Mouse (Mus musculus): ENCODE measurements around the gene Scn3a. TPM values are rescaled to one million over a fixed set of nuclear protein-coding genes. Genes with fewer than 3 reads are reported as not detected.

Gene Scn3a
- polyA plus RNA-seq, 1 experiment = 0.35 TPM

GRCm38 (mm10) chr2:65547341-65547740 lies 20.1 kb downstream of the Scn3a start:
- Histone ChIP-seq H3K4me1 (ENCODE audit: control insufficient read depth, insufficient read depth, insufficient read length) (peaks cover 2% of the 10 kb centered on the region; the same call in 1 of the 2 replicates), H3K27ac (ENCODE audit: insufficient read depth, low read length) (no peak overlapping the region), H3K4me3 (ENCODE audit: extremely low read depth, insufficient read depth, insufficient read length) (no peak overlapping the region), H3K36me3 (ENCODE audit: control insufficient read depth, insufficient read depth, low read length) (no peaks in the 10 kb centered on the region), H3K27me3 (ENCODE audit: control insufficient read depth, insufficient read depth, low read length) (no peaks in the 10 kb centered on the region)
- 64% methylated on average over 4 of the region's 4 CpGs for WGBS
- no peak for TF ChIP-seq POLR2A (IDR thresholded peaks at IDR 0.05; ENCODE audit: low read depth, low read length)
- no peak for TF ChIP-seq CTCF (IDR thresholded peaks at IDR 0.05; ENCODE audit: extremely low read depth, insufficient read depth, insufficient read length, insufficient replicate concordance)
- DNase-seq (ENCODE audit: low read depth in 1 of 2, low spot score in 2 of 2) = no peak

- Histone ChIP-seq H3K36me3 (ENCODE audit: control insufficient read depth, insufficient read depth, low read length) (no peaks in the 10 kb centered on the region), H3K27me3 (ENCODE audit: control insufficient read depth, insufficient read depth, low read length) (no peaks in the 10 kb centered on the region), H3K4me1 (ENCODE audit: control insufficient read depth, insufficient read depth, insufficient read length) (no peaks in the 10 kb centered on the region), H3K4me3 (ENCODE audit: extremely low read depth, insufficient read depth, insufficient read length) (no peak overlapping the region), H3K27ac (ENCODE audit: insufficient read depth, low read length) (no peak overlapping the region)
- no peak for TF ChIP-seq POLR2A (IDR thresholded peaks at IDR 0.05; ENCODE audit: low read depth, low read length)
- TF ChIP-seq CTCF (IDR thresholded peaks at IDR 0.05; ENCODE audit: extremely low read depth, insufficient read depth, insufficient read length, insufficient replicate concordance) = no peak
- DNase-seq (ENCODE audit: low read depth in 1 of 2, low spot score in 2 of 2) = no peak
- 90% methylated on average over 10 of the region's 10 CpGs for WGBS
Measured at GRCm38 (mm10) chr2:65542906-65543592, 24.4 kb downstream of the Scn3a start.

DNA sequence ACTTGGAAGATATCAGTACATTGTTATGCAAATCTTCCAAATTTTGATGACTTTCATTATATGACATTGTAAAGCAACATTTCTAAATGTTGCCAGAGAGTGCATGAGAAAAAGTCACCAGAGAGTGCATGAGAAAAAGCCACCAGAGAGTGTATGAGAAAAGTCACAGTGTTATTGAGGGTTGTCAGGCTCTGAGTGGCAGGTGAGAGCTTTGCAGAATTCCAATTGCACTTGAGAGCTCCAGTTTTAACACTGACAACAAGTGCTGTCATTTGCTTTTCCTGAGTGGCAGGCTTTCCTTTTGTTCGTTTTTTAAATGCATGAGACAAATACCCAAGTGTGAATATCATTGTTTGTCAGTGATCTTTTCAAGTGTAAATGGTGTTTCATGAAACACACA lies 25.6 kb downstream of the Scn3a start:
- no peaks in the 10 kb centered on the region for H3K27me3 ChIP-seq (ENCODE audit: control insufficient read depth, insufficient read depth, low read length)
- H3K4me3 ChIP-seq (ENCODE audit: extremely low read depth, insufficient read depth, insufficient read length) = no peak overlapping the region
- 73% methylated on average over 1 of the region's 1 CpGs for WGBS
- H3K36me3 ChIP-seq (ENCODE audit: control insufficient read depth, insufficient read depth, low read length) = no peaks in the 10 kb centered on the region
- TF ChIP-seq CTCF (IDR thresholded peaks at IDR 0.05; ENCODE audit: extremely low read depth, insufficient read depth, insufficient read length, insufficient replicate concordance) = no peak
- no peak for TF ChIP-seq POLR2A (IDR thresholded peaks at IDR 0.05; ENCODE audit: low read depth, low read length)
- no peak for DNase-seq (ENCODE audit: low read depth in 1 of 2, low spot score in 2 of 2)
- no peak overlapping the region for H3K27ac ChIP-seq (ENCODE audit: insufficient read depth, low read length)
- H3K4me1 ChIP-seq (ENCODE audit: control insufficient read depth, insufficient read depth, insufficient read length) = no peaks in the 10 kb centered on the region

- no peak for DNase-seq (ENCODE audit: low read depth in 1 of 2, low spot score in 2 of 2)
- H3K4me3 ChIP-seq (ENCODE audit: extremely low read depth, insufficient read depth, insufficient read length) = no peak overlapping the region
- no peak for TF ChIP-seq POLR2A (IDR thresholded peaks at IDR 0.05; ENCODE audit: low read depth, low read length)
- no peak for TF ChIP-seq CTCF (IDR thresholded peaks at IDR 0.05; ENCODE audit: extremely low read depth, insufficient read depth, insufficient read length, insufficient replicate concordance)
- no peaks in the 10 kb centered on the region for H3K4me1 ChIP-seq (ENCODE audit: control insufficient read depth, insufficient read depth, insufficient read length)
- WGBS = 78% methylated on average over 5 of the region's 5 CpGs
- no peaks in the 10 kb centered on the region for H3K27me3 ChIP-seq (ENCODE audit: control insufficient read depth, insufficient read depth, low read length)
- no peaks in the 10 kb centered on the region for H3K36me3 ChIP-seq (ENCODE audit: control insufficient read depth, insufficient read depth, low read length)
- H3K27ac ChIP-seq (ENCODE audit: insufficient read depth, low read length) = no peak overlapping the region
Measured at GRCm38 (mm10) chr2:65538436-65538835, 29.0 kb downstream of the Scn3a start.

DNA sequence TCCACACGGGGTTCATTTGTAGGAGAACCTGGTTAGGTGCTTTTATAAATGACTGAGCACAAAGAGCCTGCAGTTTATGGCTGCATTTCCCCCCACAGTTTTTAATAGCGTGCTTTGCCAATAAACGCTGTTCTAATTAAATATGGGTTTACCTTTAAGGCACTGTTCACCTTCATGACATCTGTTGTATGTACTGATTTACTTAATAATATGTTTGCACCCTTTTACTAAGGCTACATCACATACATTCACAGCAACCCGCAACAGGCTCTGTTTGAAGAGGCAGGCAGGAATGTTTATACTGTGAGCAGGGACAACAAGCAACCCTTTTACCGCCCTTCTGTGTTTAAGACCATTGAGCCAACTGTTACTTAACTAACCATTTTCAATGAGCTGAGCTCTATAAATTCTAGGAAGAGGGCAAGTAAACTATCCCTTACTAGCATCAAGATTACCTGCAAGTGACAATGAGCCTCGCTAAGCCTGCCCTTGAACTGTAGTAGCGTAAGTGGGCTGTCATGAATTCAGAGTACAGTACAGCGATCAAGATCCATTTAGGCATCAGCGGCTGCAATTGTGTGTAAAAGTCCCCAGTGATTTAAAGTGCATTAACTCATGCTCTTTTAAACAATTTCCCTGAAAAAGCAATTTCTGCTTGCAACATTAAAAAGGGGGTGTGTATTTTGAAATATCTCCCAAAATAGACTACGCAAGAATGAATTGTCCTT lies 35.1 kb downstream of the Scn3a start:
- no peak for TF ChIP-seq POLR2A (IDR thresholded peaks at IDR 0.05; ENCODE audit: low read depth, low read length)
- TF ChIP-seq CTCF (IDR thresholded peaks at IDR 0.05; ENCODE audit: extremely low read depth, insufficient read depth, insufficient read length, insufficient replicate concordance) = no peak
- WGBS = 94% methylated on average over 10 of the region's 10 CpGs

GRCm38 (mm10) chr2:65529148-65529547 lies 38.3 kb downstream of the Scn3a start:
- WGBS = 10% methylated on average over 5 of the region's 5 CpGs

More for the DNA sequence above, 35.1 kb downstream of the Scn3a start:
- H3K36me3 ChIP-seq (ENCODE audit: control insufficient read depth, insufficient read depth, low read length) = no peaks in the 10 kb centered on the region
- no peak overlapping the region for H3K27ac ChIP-seq (ENCODE audit: insufficient read depth, low read length)
- H3K4me1 ChIP-seq (ENCODE audit: control insufficient read depth, insufficient read depth, insufficient read length) = peaks cover 4% of the 10 kb centered on the region
- H3K4me3 ChIP-seq (ENCODE audit: extremely low read depth, insufficient read depth, insufficient read length) = no peak overlapping the region
- no peak for DNase-seq (ENCODE audit: low read depth in 1 of 2, low spot score in 2 of 2)
- no peaks in the 10 kb centered on the region for H3K27me3 ChIP-seq (ENCODE audit: control insufficient read depth, insufficient read depth, low read length)

GRCm38 (mm10) chr2:65516703-65517102 lies 50.7 kb downstream of the Scn3a start:
- no peak for DNase-seq (ENCODE audit: low read depth in 1 of 2, low spot score in 2 of 2)
- Histone ChIP-seq H3K27ac (ENCODE audit: insufficient read depth, low read length) (no peak overlapping the region), H3K4me1 (ENCODE audit: control insufficient read depth, insufficient read depth, insufficient read length) (no peaks in the 10 kb centered on the region), H3K36me3 (ENCODE audit: control insufficient read depth, insufficient read depth, low read length) (no peaks in the 10 kb centered on the region), H3K4me3 (ENCODE audit: extremely low read depth, insufficient read depth, insufficient read length) (no peak overlapping the region; the same call in 1 of the 2 replicates), H3K27me3 (ENCODE audit: control insufficient read depth, insufficient read depth, low read length) (no peaks in the 10 kb centered on the region)
- TF ChIP-seq POLR2A (IDR thresholded peaks at IDR 0.05; ENCODE audit: low read depth, low read length) (no peak), CTCF (IDR thresholded peaks at IDR 0.05; ENCODE audit: extremely low read depth, insufficient read depth, insufficient read length, insufficient replicate concordance) (no peak)
- WGBS = 25% methylated on average over 6 of the region's 6 CpGs

More at GRCm38 (mm10) chr2:65529148-65529547, 38.3 kb downstream of the Scn3a start:
- DNase-seq (ENCODE audit: low read depth in 1 of 2, low spot score in 2 of 2) = no peak
- no peak for TF ChIP-seq POLR2A (IDR thresholded peaks at IDR 0.05; ENCODE audit: low read depth, low read length)
- TF ChIP-seq CTCF (IDR thresholded peaks at IDR 0.05; ENCODE audit: extremely low read depth, insufficient read depth, insufficient read length, insufficient replicate concordance) = no peak
- Histone ChIP-seq H3K27me3 (ENCODE audit: control insufficient read depth, insufficient read depth, low read length) (no peaks in the 10 kb centered on the region), H3K4me1 (ENCODE audit: control insufficient read depth, insufficient read depth, insufficient read length) (peaks cover 4% of the 10 kb centered on the region), H3K36me3 (ENCODE audit: control insufficient read depth, insufficient read depth, low read length) (no peaks in the 10 kb centered on the region), H3K4me3 (ENCODE audit: extremely low read depth, insufficient read depth, insufficient read length) (no peak overlapping the region), H3K27ac (ENCODE audit: insufficient read depth, low read length) (no peak overlapping the region)

Measured in spleen, adult 2 months (tissue).